Mouse (Mus musculus) hindbrain, postnatal 0 days (tissue): Measurements from ENCODE around the gene Ccr4. TPM values are rescaled to one million over a fixed set of nuclear protein-coding genes. Genes with fewer than 3 reads are reported as not detected.

Source experiments
- ATAC-seq: fragments of 200-750 bp; cut with Nextera tagmentation; 2 replicates; pipeline ENCODE4 v1.8.0; 2017; ENCODE audit warnings: mild to moderate bottlenecking, moderate TSS enrichment, moderate library complexity
- DNase-seq: peaks from one replicate; pipeline ENCODE4 v3.0.0-alpha.2; 2015; ENCODE audit warnings: low spot score
- H3K27ac ChIP-seq: fragments of 300-500 bp; sonication (generic); 2 replicates; pipeline ENCODE4 v1.5.1; 2014; ENCODE audit warnings: mild to moderate bottlenecking
- H3K27me3 ChIP-seq: fragments of 300-500 bp; sonication (generic); 2 replicates; pipeline ENCODE4 v1.6.1; 2014; ENCODE audit warnings: low read length, mixed read lengths; ENCODE audit not compliant: insufficient read depth
- H3K36me3 ChIP-seq: fragments of 300-500 bp; sonication (generic); 2 replicates; pipeline ENCODE4 v1.6.1; 2014; ENCODE audit warnings: low read length, mixed read lengths; ENCODE audit not compliant: insufficient read depth
- H3K4me1 ChIP-seq: fragments of 300-500 bp; sonication (generic); 2 replicates; pipeline ENCODE4 v1.6.1; 2014; ENCODE audit warnings: antibody characterized with exemption, low read length, mixed read lengths; ENCODE audit not compliant: insufficient read depth
- H3K4me2 ChIP-seq: fragments of 300-500 bp; sonication (generic); 2 replicates; pipeline ENCODE4 v1.6.1; 2014; ENCODE audit warnings: low read depth, mild to moderate bottlenecking, low read length, moderate library complexity, mixed read lengths
- H3K4me3 ChIP-seq: fragments of 300-500 bp; sonication (generic); 2 replicates; pipeline ENCODE4 v1.5.1; 2014; ENCODE audit warnings: low read length
- H3K9ac ChIP-seq: fragments of 300-500 bp; sonication (generic); replicated peaks from 2 replicates; pipeline ENCODE4 v1.6.1; 2014; ENCODE audit warnings: mild to moderate bottlenecking, low read length, moderate library complexity, mixed read lengths
- H3K9me3 ChIP-seq: fragments of 300-500 bp; sonication (generic); 2 replicates; pipeline ENCODE4 v1.6.1; 2016; ENCODE audit warnings: low read length, mixed read lengths
- CTCF ChIP-seq: IDR thresholded peaks from 2 replicates; pipeline ENCODE4 v1.5.1; 2016; ENCODE audit warnings: antibody characterized with exemption, control low read depth, low read depth
- WGBS: fragments of 180-500 bp; shearing (Covaris S2); extraction: QIAGEN DNeasy Blood & Tissue Kit; methylation state at CpG from one replicate; pipeline ENCODE4 v1.1.7; 2014; 5-methylcytosine and 5-hydroxymethylcytosine counted together
- polyA plus RNA-seq: library from polyadenylated mRNA; unstranded; fragments of >200 nt; fragmentation: Nextera tagmentation; extraction: Ambion mirVana; gene quantifications from 2 replicates; pipeline ENCODE4 v1.2.1, GENCODE M21; 2015
- total RNA-seq: library from RNA; depleted of rRNA; stranded (reverse); fragments of >200 nt; gene quantifications from 2 replicates; pipeline ENCODE4 v1.2.3, GENCODE M21; 2014; rRNA removed

Ccr4 gene
- total and polyA plus RNA-seq, 2 experiments from 2014 or later: not detected

DNA sequence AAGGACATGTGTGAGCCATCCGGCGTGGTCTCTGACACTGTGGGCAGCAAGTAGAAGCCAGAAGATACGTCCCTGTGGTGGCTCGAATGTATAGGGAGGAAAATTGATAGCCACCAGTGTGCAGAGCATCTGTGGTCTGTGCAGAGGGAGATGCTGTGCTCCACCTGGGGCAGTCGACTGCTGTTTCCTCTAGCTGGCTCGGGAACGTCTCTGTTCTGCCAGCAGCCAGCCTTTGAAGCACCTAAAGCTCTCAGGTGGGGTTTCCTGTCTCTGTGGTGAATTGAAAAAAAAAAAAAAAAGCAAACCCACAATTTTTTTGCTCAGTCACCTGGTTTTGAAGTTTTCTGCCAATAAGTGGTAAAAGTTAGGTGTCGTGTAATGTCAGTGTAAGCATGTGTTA is 61.4 kb downstream of the Ccr4 start:
- ATAC-seq (no peak), DNase-seq (no peak)
- no peak overlapping the region for H3K27ac ChIP-seq
- 95% methylated on average over 8 of the region's 8 CpGs for WGBS
- H3K36me3 ChIP-seq: 0 out of 2 replicates have a peak, but pooled peaks cover 4% of the 10 kb centered on the region
- no peak overlapping the region for H3K9ac ChIP-seq
- no peaks in the 10 kb centered on the region for H3K27me3 ChIP-seq
- H3K4me3 ChIP-seq: no peak overlapping the region
- TF ChIP-seq CTCF: no peak
- H3K9me3 ChIP-seq: no peaks in the 10 kb centered on the region
- H3K4me2 ChIP-seq: no peak overlapping the region
- H3K4me1 ChIP-seq: no peaks in the 10 kb centered on the region

DNA sequence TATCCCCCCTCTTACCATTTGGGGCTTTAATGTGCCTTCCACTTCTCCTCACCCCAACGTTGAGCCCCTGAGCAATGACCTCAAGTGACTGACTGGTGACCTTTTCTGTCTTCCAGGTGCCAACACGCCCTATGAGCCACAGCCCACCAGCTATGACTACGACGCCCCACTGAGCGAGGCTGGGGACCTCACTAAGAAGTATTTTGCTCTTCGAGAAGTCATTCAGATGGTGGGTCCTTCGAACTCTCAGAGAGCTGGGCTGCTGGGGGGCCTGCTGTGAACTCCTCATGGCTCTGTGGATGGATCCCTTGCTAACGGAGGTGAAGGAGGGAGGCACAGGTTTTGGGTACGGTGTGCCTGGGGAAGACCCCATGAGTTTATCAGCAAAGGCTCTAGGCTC is 61.8 kb downstream of the Ccr4 start:
- ATAC-seq (no peak), DNase-seq (no peak)
- no peak overlapping the region for H3K4me2 ChIP-seq
- H3K36me3 ChIP-seq: 0 out of 2 replicates have a peak, but pooled peaks cover 4% of the 10 kb centered on the region
- WGBS: 85% methylated on average over 9 of the region's 9 CpGs
- no peak overlapping the region for H3K27ac ChIP-seq
- no peak overlapping the region for H3K9ac ChIP-seq
- TF ChIP-seq CTCF: no peak
- no peaks in the 10 kb centered on the region for H3K27me3 ChIP-seq
- no peak overlapping the region for H3K4me3 ChIP-seq
- H3K9me3 ChIP-seq: no peaks in the 10 kb centered on the region
- no peaks in the 10 kb centered on the region for H3K4me1 ChIP-seq

DNA sequence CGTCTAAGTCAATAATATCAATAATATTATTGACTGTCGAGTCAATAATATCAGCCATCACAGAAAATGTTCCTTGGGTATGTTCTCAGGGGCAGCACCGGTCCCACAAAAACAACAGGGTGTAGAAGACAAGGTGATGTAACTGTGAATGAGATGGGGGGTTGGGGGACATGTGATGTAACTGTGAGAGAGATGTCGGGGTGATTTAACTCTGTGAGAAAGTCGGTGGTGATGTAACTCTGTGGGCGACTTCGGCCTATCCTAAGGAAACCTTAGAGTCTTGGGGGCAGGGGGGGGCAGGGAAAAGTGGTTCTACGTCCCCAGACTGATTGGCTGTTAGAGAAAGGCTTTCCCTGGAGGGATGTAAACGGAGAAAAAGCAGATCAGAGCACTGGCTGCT is 62.5 kb downstream of the Ccr4 start:
- DNase-seq (no peak), ATAC-seq (no peak)
- Histone ChIP-seq H3K27me3 (no peaks in the 10 kb centered on the region), H3K36me3 (0 out of 2 replicates have a peak, but pooled peaks cover 4% of the 10 kb centered on the region), H3K27ac (no peak overlapping the region), H3K9ac (no peak overlapping the region), H3K9me3 (no peaks in the 10 kb centered on the region), H3K4me3 (no peak overlapping the region), H3K4me1 (no peaks in the 10 kb centered on the region), H3K4me2 (no peak overlapping the region)
- 91% methylated on average over 9 of the region's 9 CpGs for WGBS
- no peak for TF ChIP-seq CTCF

DNA sequence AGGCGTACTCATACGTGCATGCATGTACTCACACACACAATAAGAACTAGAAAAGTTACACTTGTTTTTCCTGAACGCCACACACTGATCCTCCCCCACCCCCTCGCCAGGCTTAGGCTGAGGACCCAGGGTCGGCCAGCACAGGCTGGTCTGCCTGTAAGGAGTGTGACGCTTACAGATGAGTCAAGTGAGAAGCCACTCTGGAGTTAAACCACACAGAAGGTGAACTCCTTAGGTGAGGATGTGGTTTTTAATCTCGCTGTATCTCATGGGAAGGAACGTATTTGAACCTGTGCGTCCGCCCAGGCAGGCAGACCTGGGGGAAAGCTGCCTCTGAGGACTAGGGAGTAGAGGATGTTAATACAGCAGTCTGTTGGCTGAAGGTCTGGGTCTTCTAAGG is 64.2 kb downstream of the Ccr4 start:
- 0 out of 2 replicates have a peak, but pooled peaks cover 4% of the 10 kb centered on the region for H3K36me3 ChIP-seq
- WGBS: 89% methylated on average over 10 of the region's 10 CpGs

More for the DNA sequence above, 64.2 kb downstream of the Ccr4 start:
- no peak overlapping the region for H3K9ac ChIP-seq
- H3K27me3 ChIP-seq: no peaks in the 10 kb centered on the region
- H3K9me3 ChIP-seq: 0 out of 2 replicates have a peak, but pooled peaks cover 3% of the 10 kb centered on the region
- no peak for TF ChIP-seq CTCF
- no peak overlapping the region for H3K4me3 ChIP-seq
- no peak overlapping the region for H3K4me2 ChIP-seq
- H3K4me1 ChIP-seq: no peaks in the 10 kb centered on the region
- H3K27ac ChIP-seq: no peak overlapping the region
- no peak for DNase-seq
- no peak for ATAC-seq

Other genes starting within 250 kb of the Ccr4 start
- not detected in 2 replicates for gene Bcl2a1c, start 174.8 kb downstream of the Ccr4 start, total RNA-seq
- not detected in 2 replicates for gene Bcl2a1c, start 174.8 kb downstream of the Ccr4 start, polyA plus RNA-seq
- gene Crtap, start 114.2 kb downstream of the Ccr4 start, total RNA-seq: 22.7 and 24.7 TPM in 2 replicates
- 31.8 and 34.2 TPM in 2 replicates for gene Crtap, start 114.2 kb downstream of the Ccr4 start, polyA plus RNA-seq
- gene Glb1, start 103.8 kb downstream of the Ccr4 start, total RNA-seq: 37.5 and 41.9 TPM in 2 replicates
- 35.7 and 36.2 TPM in 2 replicates for gene Glb1, start 103.8 kb downstream of the Ccr4 start, polyA plus RNA-seq
- 6.1 and 9.4 TPM in 2 replicates for gene Tmppe, start 103.8 kb downstream of the Ccr4 start, total RNA-seq
- gene Tmppe, start 103.8 kb downstream of the Ccr4 start, polyA plus RNA-seq: 5.9 and 7.1 TPM in 2 replicates
- gene C130032M10Rik, start 10.8 kb upstream of the Ccr4 start, total RNA-seq: not detected in 2 replicates
- not detected in 2 replicates for gene C130032M10Rik, start 10.8 kb upstream of the Ccr4 start, polyA plus RNA-seq
- gene Trim71, start 59.5 kb upstream of the Ccr4 start, total RNA-seq: 0.10 and 0.25 TPM in 2 replicates
- gene Trim71, start 59.5 kb upstream of the Ccr4 start, polyA plus RNA-seq: 0.20 and 0.24 TPM in 2 replicates
- 29.6 and 34.2 TPM in 2 replicates for gene Cnot10, start 135.3 kb upstream of the Ccr4 start, total RNA-seq
- gene Cnot10, start 135.3 kb upstream of the Ccr4 start, polyA plus RNA-seq: 45.3 and 48.0 TPM in 2 replicates
- gene Dync1li1, start 183.9 kb upstream of the Ccr4 start, total RNA-seq: 85.6 and 87.7 TPM in 2 replicates
- gene Dync1li1, start 183.9 kb upstream of the Ccr4 start, polyA plus RNA-seq: 144 and 145 TPM in 2 replicates
- gene Cmtm6, start 226.2 kb upstream of the Ccr4 start, total RNA-seq: 15.2 and 17.9 TPM in 2 replicates
- 23.9 and 24.8 TPM in 2 replicates for gene Cmtm6, start 226.2 kb upstream of the Ccr4 start, polyA plus RNA-seq